Mouse (Mus musculus) cerebellum, postnatal 36 days (tissue): ENCODE measurements at regions not wholly inside any gene's neighbourhood (a gene's known extent, or its start where the extent isn't known, plus 50 kb on each side); places are given as distances from the start of the nearest gene placed in this dataset.

Source experiments
- DNase-seq, 2 experiments: peaks; one replicate each; pipeline ENCODE4 v3.0.0; 2021 to 2022; ENCODE audit warnings: mixed read lengths in 2 of 2

DNA sequence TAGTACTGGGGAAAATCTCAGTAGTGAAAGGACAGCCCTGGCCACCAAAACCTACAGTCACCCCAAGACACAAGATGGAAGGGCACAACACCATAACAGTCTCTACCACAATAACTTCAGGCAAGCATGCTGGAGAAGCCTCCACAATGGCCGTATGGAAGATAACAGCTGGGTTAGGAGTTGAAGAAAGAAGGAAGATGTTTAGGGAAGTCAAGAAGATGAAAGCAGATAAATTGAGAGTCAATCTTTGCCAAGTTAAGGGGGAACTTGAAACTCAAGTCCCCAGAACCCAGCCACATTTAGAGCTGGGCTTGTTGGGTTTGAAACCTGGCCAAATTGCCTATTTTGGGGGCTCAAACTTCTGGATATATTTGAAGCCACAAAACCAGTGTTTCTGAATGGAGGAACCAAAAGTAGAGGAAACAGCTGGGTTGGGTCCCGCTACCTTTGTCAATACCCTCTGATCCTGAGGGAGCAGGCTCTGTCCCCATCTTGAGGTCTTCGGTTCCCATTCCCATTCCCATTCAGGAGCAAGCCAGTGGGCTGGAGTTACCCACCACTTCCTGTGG is 147.8 kb downstream of the Cdc5l start:
- DNase-seq, result no peak

- no peak for DNase-seq
These were observed 152.0 kb downstream of the Cdc5l start for GRCm38 (mm10) chr17:45281554-45281953.

DNA sequence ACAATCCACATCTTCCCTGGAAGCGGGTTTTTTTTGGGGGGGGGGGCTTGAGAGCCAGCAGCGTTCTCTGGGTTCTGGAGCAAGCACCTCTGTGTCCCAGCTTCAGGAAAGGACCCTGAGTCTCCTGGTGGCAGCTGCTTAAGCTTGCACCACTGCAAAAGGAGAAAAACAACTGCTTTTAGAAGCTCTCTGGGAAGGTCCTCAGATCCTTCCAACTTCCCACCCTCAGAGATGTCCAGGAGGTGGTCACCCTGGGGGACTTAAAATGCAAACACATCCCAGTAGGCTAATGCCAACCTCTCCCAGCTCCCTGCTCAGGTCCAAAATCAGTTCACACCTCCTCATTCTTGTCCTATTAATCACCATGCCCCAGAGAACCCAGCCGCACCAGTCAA is 153.7 kb downstream of the Cdc5l start:
- DNase-seq, result no peak

- no peak for DNase-seq
These were observed 154.3 kb downstream of the Cdc5l start for GRCm38 (mm10) chr17:45279075-45279810.

- DNase-seq, result peak; percentile 45 to 58
These were observed 156.0 kb downstream of the Cdc5l start for GRCm38 (mm10) chr17:45277516-45277915.

DNA sequence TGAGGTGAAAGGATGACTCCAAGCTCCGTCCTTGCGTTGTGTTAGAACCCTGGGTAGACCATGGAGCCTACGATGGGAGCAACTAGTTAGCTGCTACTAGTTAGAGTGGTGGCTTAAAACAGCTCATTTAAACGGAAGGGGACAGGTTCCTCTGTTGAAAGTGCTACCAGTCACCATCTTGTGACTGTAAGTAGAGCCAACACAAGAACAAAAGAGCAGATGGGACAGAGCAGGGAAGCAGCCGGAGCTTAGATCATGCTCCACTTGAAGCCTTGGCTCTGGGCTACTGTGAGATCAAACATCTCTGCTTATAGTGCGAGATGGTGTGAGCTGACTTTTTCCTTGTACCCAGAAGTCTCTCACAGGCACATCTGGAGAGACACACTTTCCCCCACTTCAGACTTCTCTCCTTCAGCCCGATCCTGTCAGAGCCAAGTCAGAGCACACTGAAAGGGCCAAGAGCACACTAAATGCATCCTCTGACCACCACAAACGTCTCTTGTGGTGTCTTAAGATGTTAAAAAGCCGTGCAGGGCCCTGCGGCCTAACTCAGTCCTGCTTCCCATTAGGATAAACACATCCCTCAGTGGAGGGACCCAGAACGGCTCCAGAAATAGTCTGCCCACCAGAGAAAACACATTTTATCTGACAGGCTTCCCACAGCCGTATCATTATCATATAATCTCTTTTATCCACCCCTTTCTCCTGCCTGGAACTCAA is 156.7 kb downstream of the Cdc5l start:
- peak; percentile 47 to 55 for DNase-seq

GRCm38 (mm10) chr17:45274894-45275293 is 158.6 kb downstream of the Cdc5l start:
- DNase-seq, result no peak

DNA sequence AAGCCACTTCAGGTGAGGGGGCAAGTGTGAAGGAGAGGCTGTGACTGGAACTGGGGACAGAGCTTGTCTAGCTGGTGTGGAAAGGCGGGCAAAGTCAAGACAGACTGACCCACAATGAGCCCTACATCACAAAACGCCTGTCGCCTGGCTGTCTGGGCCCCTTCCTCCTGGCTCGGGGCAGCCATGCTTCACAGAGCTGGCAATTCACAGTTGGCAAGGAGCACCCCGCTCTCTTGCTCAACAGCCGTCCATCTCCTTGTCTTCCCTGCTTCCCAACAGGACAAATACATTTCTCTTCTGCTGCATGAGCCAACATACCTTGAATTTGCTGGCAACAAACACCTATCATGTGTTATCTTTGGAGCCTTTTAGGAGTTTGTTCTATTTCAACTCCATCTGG is 166.8 kb downstream of the Cdc5l start:
- no peak for DNase-seq

DNA sequence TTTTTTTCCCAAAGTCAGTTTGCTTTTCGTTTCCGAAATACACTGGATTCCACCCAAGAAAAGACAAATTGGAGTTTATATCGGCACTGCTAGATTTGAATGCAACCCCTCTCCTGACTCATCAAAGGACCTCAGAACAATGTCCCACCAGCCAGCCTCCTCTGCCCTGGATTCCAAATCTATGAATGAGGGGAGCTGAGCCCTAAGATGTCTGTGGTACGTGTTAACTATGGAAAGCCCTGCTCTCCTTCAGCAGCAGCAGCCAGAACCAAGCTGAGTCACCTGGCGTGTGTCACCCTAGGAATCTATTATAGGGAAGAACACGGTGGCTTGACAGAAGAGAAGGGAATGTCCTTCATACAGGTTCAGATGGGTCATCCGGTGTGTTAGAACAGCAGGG is 167.9 kb downstream of the Cdc5l start:
- no peak for DNase-seq

DNA sequence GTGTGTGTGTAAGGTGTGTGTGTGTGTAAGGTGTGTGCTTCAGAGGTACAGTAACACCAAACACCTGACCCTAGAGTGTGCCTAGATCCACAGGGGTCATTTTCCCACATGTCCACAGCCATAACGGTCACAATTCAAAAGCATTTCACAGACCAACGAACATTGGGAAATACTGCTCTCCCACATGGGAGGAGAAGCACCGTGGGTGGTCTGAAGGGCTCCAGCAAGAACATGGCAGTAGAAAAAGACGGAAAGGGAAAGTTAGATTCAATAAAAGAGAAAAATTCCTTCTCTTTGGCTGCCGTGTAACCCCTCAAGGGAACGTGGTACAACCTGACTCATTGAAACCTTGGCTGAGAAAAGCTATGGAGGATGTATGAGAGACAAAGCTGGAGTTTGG is 169.1 kb downstream of the Cdc5l start:
- DNase-seq, result no peak

DNA sequence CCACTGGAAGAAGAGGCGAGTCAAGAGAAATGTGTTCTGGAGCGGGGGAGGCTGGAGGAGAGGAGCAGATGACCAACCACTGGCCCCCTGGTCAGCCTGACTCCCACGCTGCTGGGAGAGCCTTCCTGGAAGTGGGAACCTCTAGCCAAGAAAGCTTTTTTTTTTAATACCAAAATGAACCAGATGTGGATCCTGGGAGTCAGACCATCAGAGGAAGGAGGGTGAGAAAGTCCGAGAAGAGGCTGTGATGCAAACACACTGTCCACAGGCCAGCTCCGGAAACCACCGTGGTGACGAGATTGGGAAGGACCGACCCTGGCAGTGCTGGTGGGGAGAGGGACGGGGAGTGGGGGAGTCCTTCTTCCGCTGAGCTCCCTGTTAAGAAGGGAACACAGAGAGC is 173.1 kb downstream of the Cdc5l start:
- DNase-seq, result no peak

DNA sequence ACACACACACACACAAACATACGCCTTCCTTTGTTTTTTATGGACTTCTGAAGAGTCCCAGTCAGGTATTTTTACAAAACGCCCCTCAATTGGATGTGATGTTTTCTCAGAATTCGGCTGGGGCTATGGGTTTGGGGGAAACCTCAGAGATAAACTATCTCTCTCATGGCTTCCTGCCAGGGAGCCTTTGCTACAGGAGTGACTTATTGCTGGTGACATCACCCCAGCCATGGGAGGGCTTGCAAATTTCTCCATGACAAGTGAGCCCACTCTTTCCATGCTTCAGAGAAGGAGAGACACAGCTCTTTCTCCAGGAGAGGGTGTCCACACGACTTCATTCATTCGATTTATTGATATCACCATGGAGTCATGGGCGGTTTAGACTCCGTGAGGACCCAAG is 175.5 kb downstream of the Cdc5l start:
- DNase-seq, result no peak

GRCm38 (mm10) chr17:45252593-45253230 is 180.8 kb downstream of the Cdc5l start:
- DNase-seq, result no peak

DNA sequence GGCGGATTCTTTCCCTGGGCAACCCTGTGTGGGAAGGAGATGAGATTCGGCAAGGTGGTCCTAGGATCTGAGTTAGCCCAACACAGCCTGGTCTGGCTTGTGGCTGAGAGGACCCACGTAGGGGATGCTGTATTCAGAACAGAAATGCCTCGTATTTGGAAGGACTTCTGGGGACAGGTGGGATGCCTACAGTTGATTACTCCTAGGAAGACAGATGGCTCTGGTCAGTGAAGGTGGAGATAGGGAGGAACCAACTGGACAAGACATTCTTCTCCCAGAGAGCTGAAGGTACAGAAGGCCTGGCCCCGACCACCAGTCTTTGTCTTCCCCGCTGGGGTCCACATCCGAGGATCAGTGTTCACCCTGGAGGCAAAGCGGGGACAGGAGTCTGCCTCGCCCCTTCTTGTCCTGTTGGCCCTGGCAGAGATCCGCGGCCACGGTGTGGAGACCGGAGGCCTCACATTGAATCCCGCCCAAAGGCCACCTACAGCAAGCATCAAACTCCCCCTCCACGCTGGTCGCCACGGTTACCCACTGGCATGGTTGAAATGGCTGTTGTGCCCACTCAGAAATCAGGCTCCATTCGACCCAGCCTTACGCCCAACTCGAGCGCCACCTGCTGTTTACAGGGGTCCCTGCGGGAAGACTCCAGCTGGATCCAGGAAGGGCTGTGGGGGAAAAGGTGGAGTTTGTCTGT is 182.4 kb downstream of the Cdc5l start:
- peak; percentile 73 to 74 for DNase-seq

GRCm38 (mm10) chr17:45250450-45250849 is 183.1 kb downstream of the Cdc5l start:
- no peak for DNase-seq

DNA sequence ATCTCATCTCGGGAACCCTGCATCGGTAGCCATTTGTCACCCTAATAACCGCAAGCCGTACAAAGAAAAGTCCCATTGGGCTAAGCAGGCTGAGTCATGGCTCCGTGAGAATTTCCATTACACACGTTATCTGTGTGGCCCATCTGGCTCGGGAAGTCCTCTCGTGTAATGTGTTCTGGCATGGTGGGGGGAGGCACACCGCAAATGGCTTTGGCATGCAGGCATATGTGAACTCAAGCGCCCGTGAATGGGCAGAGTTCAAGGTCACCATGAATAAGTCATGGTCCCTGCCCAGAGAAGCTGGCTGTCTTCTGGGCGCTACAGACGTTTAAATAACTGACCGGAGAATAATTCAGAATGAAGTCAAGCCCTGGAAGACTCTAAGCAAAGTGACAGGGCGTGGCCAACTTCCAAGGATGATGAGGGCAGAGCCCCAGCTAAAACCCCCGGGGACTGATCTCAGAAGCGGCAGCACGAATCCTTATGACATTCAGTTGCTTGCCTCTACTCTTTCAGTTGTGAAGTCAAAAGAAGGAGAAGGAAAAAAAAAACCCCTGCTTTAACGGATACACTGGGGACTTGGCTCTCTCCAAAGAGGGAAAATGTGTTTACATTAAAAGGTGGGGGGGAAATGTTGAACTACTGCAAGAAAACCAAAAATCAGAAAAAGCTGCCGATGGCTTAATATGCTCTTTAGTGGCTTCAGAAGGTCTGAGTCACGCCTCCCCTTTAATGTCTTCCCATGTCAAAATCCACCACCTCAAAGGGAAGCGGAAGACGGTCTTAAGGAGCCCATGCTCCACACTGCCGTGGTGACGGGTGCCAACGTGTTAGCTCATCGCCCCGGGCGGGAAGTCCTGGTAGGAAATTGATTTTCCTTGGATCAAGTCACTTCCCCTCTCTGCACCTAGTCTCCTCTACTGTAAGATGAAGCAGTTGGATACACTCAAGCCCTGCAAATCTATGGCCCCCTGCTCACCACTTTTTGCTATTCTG is 186.1 kb downstream of the Cdc5l start:
- peak in 1 of 2 experiments; percentile 16 for DNase-seq

- peak; percentile 22 to 30 for DNase-seq
These were observed 188.7 kb downstream of the Cdc5l start for GRCm38 (mm10) chr17:45244870-45245269.

GRCm38 (mm10) chr17:45243103-45243502 is 190.4 kb downstream of the Cdc5l start:
- no peak for DNase-seq

DNA sequence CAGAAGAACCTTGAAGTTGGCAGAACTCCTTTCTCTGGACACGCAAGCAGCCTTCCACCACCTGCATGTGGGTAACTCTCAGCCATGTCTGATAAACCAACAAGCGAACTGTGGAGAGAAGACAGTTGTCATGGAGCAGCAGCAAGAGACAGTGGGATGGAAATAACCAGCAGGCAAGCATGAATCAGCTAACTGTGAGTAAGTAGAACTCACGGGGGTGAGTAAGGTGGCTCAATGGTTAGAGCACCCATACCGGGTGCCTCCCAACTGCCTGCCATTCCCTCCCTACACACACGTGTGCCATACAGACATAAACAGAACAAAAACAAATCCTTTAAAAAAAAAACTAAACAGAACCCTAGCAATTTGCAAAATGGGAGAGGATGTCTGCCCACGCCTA is 191.5 kb downstream of the Cdc5l start:
- no peak for DNase-seq

DNA sequence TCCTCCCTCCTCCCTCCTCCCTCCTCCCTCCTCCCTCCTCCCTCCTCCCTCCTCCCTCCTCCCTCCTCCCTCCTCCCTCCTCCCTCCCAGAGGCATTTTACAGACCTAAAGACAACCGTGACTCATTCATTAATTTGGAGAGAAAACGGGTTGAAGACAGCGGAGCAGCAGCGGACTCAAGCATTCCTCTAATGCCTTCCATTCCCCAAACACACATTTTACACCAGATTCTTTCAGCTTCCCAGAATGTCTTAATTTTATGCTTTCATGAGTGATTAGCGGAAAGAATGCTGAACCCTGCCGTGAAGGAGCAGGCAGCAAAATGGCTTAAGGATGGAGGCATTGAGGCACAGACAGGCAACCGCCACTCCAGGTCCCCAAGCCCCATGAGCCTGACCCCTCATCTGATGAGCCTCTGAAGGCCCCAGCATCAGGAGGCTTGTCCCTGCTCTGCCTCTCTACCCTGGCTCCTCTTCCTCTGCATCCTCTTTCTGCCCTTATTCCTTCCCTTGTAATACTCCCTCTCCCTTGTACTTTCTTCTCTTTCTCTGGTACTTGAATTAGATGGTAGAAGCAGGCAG is 192.5 kb downstream of the Cdc5l start:
- DNase-seq, result no peak

- DNase-seq, result no peak
These were observed 193.0 kb downstream of the Cdc5l start for GRCm38 (mm10) chr17:45240545-45240944.
